Mouse (Mus musculus): ENCODE data around the gene Exoc4. TPM values are rescaled to one million over a fixed set of nuclear protein-coding genes. Genes with fewer than 3 reads are reported as not detected.

Exoc4 gene
- total and polyA plus RNA-seq, 3 experiments, result 10.5 to 86.2 (median 80.5) TPM

GRCm38 (mm10) chr6:33382176-33382575 lies 133.3 kb downstream of the Exoc4 start:
- no peaks in the 10 kb centered on the region for H3K9me3 ChIP-seq (replicated peaks)
- no peak overlapping the region for H3K4me3 ChIP-seq (ENCODE audit: low read depth, low read length)
- H3K27me3 ChIP-seq (ENCODE audit: insufficient read depth, low read length), result no peaks in the 10 kb centered on the region
- TF ChIP-seq POLR2AphosphoS5 (IDR thresholded peaks at IDR 0.05; ENCODE audit: insufficient replicate concordance, low read depth, low read length) (no peak), TAL1 (conservative IDR thresholded peaks at IDR 0.05; ENCODE audit: low read depth, low read length) (no peak), GATA2 (IDR thresholded peaks at IDR 0.05; ENCODE audit: borderline replicate concordance, low read depth, low read length) (no peak), GATA1 (IDR thresholded peaks at IDR 0.05; ENCODE audit: borderline replicate concordance, low read length) (no peak), CTCF (IDR thresholded peaks at IDR 0.05; ENCODE audit: low read depth, low read length) (no peak)
- peaks cover 12% of the 10 kb centered on the region for H3K36me3 ChIP-seq (replicated peaks)
- ATAC-seq (ENCODE audit: extremely low read depth, insufficient number of reproducible peaks, low FRiP score, poor library complexity, severe bottlenecking) (no peak), DNase-seq (ENCODE audit: low spot score) (no peak)
- no peaks in the 10 kb centered on the region for H3K4me1 ChIP-seq (ENCODE audit: insufficient read depth, low read depth, low read length)

GRCm38 (mm10) chr6:33392020-33392419 lies 143.1 kb downstream of the Exoc4 start:
- Histone ChIP-seq H3K4me3 (ENCODE audit: low read depth, low read length) (no peak overlapping the region), H3K27me3 (ENCODE audit: insufficient read depth, low read length) (no peaks in the 10 kb centered on the region), H3K9me3 (replicated peaks) (no peaks in the 10 kb centered on the region), H3K4me1 (ENCODE audit: insufficient read depth, low read depth, low read length) (no peaks in the 10 kb centered on the region), H3K36me3 (replicated peaks) (peaks cover 14% of the 10 kb centered on the region)
- no peak for ATAC-seq (ENCODE audit: extremely low read depth, insufficient number of reproducible peaks, low FRiP score, poor library complexity, severe bottlenecking)
- TF ChIP-seq GATA1 (IDR thresholded peaks at IDR 0.05; ENCODE audit: borderline replicate concordance, low read length) (no peak), POLR2AphosphoS5 (IDR thresholded peaks at IDR 0.05; ENCODE audit: insufficient replicate concordance, low read depth, low read length) (no peak), CTCF (IDR thresholded peaks at IDR 0.05; ENCODE audit: low read depth, low read length) (no peak), TAL1 (conservative IDR thresholded peaks at IDR 0.05; ENCODE audit: low read depth, low read length) (no peak), GATA2 (IDR thresholded peaks at IDR 0.05; ENCODE audit: borderline replicate concordance, low read depth, low read length) (no peak)
- no peak for DNase-seq (ENCODE audit: low spot score)

GRCm38 (mm10) chr6:33399491-33399890 lies 150.6 kb downstream of the Exoc4 start:
- no peak for DNase-seq (ENCODE audit: low spot score)
- TF ChIP-seq TAL1 (conservative IDR thresholded peaks at IDR 0.05; ENCODE audit: low read depth, low read length), result no peak
- TF ChIP-seq GATA2 (IDR thresholded peaks at IDR 0.05; ENCODE audit: borderline replicate concordance, low read depth, low read length), result no peak
- no peak for TF ChIP-seq CTCF (IDR thresholded peaks at IDR 0.05; ENCODE audit: low read depth, low read length)
- no peak for TF ChIP-seq GATA1 (IDR thresholded peaks at IDR 0.05; ENCODE audit: borderline replicate concordance, low read length)
- TF ChIP-seq POLR2AphosphoS5 (IDR thresholded peaks at IDR 0.05; ENCODE audit: insufficient replicate concordance, low read depth, low read length), result no peak
- no peak for ATAC-seq (ENCODE audit: extremely low read depth, insufficient number of reproducible peaks, low FRiP score, poor library complexity, severe bottlenecking)
- Histone ChIP-seq H3K36me3 (replicated peaks) (peaks cover 15% of the 10 kb centered on the region), H3K4me3 (ENCODE audit: low read depth, low read length) (no peak overlapping the region), H3K4me1 (ENCODE audit: insufficient read depth, low read depth, low read length) (0 out of 2 replicates have a peak, but pooled peaks cover 3% of the 10 kb centered on the region), H3K27me3 (ENCODE audit: insufficient read depth, low read length) (no peaks in the 10 kb centered on the region), H3K9me3 (replicated peaks) (no peaks in the 10 kb centered on the region)

GRCm38 (mm10) chr6:33401161-33401560 lies 152.3 kb downstream of the Exoc4 start:
- no peak for ATAC-seq (ENCODE audit: extremely low read depth, insufficient number of reproducible peaks, low FRiP score, poor library complexity, severe bottlenecking)
- no peak for TF ChIP-seq TAL1 (conservative IDR thresholded peaks at IDR 0.05; ENCODE audit: low read depth, low read length)
- no peak for DNase-seq (ENCODE audit: low spot score)

GRCm38 (mm10) chr6:33405562-33406275 lies 156.8 kb downstream of the Exoc4 start:
- TF ChIP-seq CTCF (IDR thresholded peaks at IDR 0.05; ENCODE audit: low read depth, low read length) (no peak), GATA1 (IDR thresholded peaks at IDR 0.05; ENCODE audit: borderline replicate concordance, low read length) (no peak), GATA2 (IDR thresholded peaks at IDR 0.05; ENCODE audit: borderline replicate concordance, low read depth, low read length) (no peak), POLR2AphosphoS5 (IDR thresholded peaks at IDR 0.05; ENCODE audit: insufficient replicate concordance, low read depth, low read length) (no peak), TAL1 (conservative IDR thresholded peaks at IDR 0.05; ENCODE audit: low read depth, low read length) (no peak)
- Histone ChIP-seq H3K4me1 (ENCODE audit: insufficient read depth, low read depth, low read length) (0 out of 2 replicates have a peak, but pooled peaks cover 3% of the 10 kb centered on the region), H3K9me3 (replicated peaks) (no peaks in the 10 kb centered on the region), H3K4me3 (ENCODE audit: low read depth, low read length) (no peak overlapping the region), H3K27me3 (ENCODE audit: insufficient read depth, low read length) (no peaks in the 10 kb centered on the region), H3K36me3 (replicated peaks) (peaks cover 7% of the 10 kb centered on the region)
- ATAC-seq (ENCODE audit: extremely low read depth, insufficient number of reproducible peaks, low FRiP score, poor library complexity, severe bottlenecking) (no peak), DNase-seq (ENCODE audit: low spot score) (no peak)

More at GRCm38 (mm10) chr6:33401161-33401560, 152.3 kb downstream of the Exoc4 start:
- H3K36me3 ChIP-seq (replicated peaks), result peaks cover 9% of the 10 kb centered on the region
- 0 out of 2 replicates have a peak, but pooled peaks cover 3% of the 10 kb centered on the region for H3K4me1 ChIP-seq (ENCODE audit: insufficient read depth, low read depth, low read length)
- no peak overlapping the region for H3K4me3 ChIP-seq (ENCODE audit: low read depth, low read length)
- no peaks in the 10 kb centered on the region for H3K9me3 ChIP-seq (replicated peaks)
- H3K27me3 ChIP-seq (ENCODE audit: insufficient read depth, low read length), result no peaks in the 10 kb centered on the region

- no peaks in the 10 kb centered on the region for H3K4me1 ChIP-seq (ENCODE audit: insufficient read depth, low read depth, low read length)
- H3K36me3 ChIP-seq (replicated peaks), result no peaks in the 10 kb centered on the region
- TF ChIP-seq GATA2 (IDR thresholded peaks at IDR 0.05; ENCODE audit: borderline replicate concordance, low read depth, low read length) (no peak), TAL1 (conservative IDR thresholded peaks at IDR 0.05; ENCODE audit: low read depth, low read length) (no peak), GATA1 (IDR thresholded peaks at IDR 0.05; ENCODE audit: borderline replicate concordance, low read length) (no peak), CTCF (IDR thresholded peaks at IDR 0.05; ENCODE audit: low read depth, low read length) (no peak), POLR2AphosphoS5 (IDR thresholded peaks at IDR 0.05; ENCODE audit: insufficient replicate concordance, low read depth, low read length) (no peak)
- no peak overlapping the region for H3K4me3 ChIP-seq (ENCODE audit: low read depth, low read length)
- ATAC-seq (ENCODE audit: extremely low read depth, insufficient number of reproducible peaks, low FRiP score, poor library complexity, severe bottlenecking) (no peak), DNase-seq (ENCODE audit: low spot score) (no peak)
- H3K9me3 ChIP-seq (replicated peaks), result no peaks in the 10 kb centered on the region
- no peaks in the 10 kb centered on the region for H3K27me3 ChIP-seq (ENCODE audit: insufficient read depth, low read length)
These were observed 160.7 kb downstream of the Exoc4 start for GRCm38 (mm10) chr6:33409586-33409985.

Measured in G1E (cell line).